Mouse (Mus musculus) embryonic facial prominence, embryonic 14.5 days (tissue): ENCODE measurements around the gene Fam166b. TPM values are rescaled to one million over a fixed set of nuclear protein-coding genes. Genes with fewer than 3 reads are reported as not detected.

Experiments
- ATAC-seq: fragments of 200-750 bp; cut with Nextera tagmentation; 2 replicates; pipeline ENCODE4 v1.8.0; 2017; ENCODE audit warnings: low read depth, moderate number of reproducible peaks, moderate TSS enrichment
- DNase-seq: peaks from one replicate; pipeline ENCODE4 v3.0.0-alpha.2; 2015; ENCODE audit warnings: low spot score
- H3K27ac ChIP-seq: fragments of 300-500 bp; sonication (generic); replicated peaks from 2 replicates; pipeline ENCODE4 v1.5.1; 2014; ENCODE audit warnings: low read depth, mild to moderate bottlenecking, low read length, moderate library complexity
- H3K27me3 ChIP-seq: fragments of 300-500 bp; sonication (generic); replicated peaks from 2 replicates; pipeline ENCODE4 v1.6.1; 2014; ENCODE audit warnings: low read length; ENCODE audit not compliant: control insufficient read depth, insufficient read depth
- H3K36me3 ChIP-seq: fragments of 300-500 bp; sonication (generic); 2 replicates; pipeline ENCODE4 v1.6.1; 2014; ENCODE audit warnings: low read length, mixed read lengths; ENCODE audit not compliant: control insufficient read depth, insufficient read depth
- H3K4me1 ChIP-seq: fragments of 300-500 bp; sonication (generic); 2 replicates; pipeline ENCODE4 v1.6.1; 2014; ENCODE audit warnings: antibody characterized with exemption, low read length; ENCODE audit not compliant: control insufficient read depth, insufficient read depth
- H3K4me2 ChIP-seq: fragments of 300-500 bp; sonication (generic); 2 replicates; pipeline ENCODE4 v1.6.1; 2014; ENCODE audit warnings: low read depth, mild to moderate bottlenecking, low read length, moderate library complexity, mixed read lengths
- H3K4me3 ChIP-seq: fragments of 300-500 bp; sonication (generic); 2 replicates; pipeline ENCODE4 v1.5.1; 2014; ENCODE audit warnings: low read depth, mild to moderate bottlenecking, low read length
- H3K9ac ChIP-seq: fragments of 300-500 bp; sonication (generic); 2 replicates; pipeline ENCODE4 v1.6.1; 2014; ENCODE audit warnings: low read depth, mild to moderate bottlenecking, low read length, moderate library complexity, mixed read lengths
- H3K9me3 ChIP-seq: fragments of 300-500 bp; sonication (generic); 2 replicates; pipeline ENCODE4 v1.6.1; 2016; ENCODE audit warnings: low read length; ENCODE audit not compliant: control insufficient read depth
- WGBS: fragments of 180-500 bp; shearing (Covaris S2); extraction: QIAGEN DNeasy Blood & Tissue Kit; methylation state at CpG from one replicate; pipeline ENCODE4 v1.1.7; 2014; 5-methylcytosine and 5-hydroxymethylcytosine counted together
- polyA plus RNA-seq: library from polyadenylated mRNA; unstranded; fragments of >200 nt; fragmentation: Nextera tagmentation; extraction: Ambion mirVana; gene quantifications from 2 replicates; pipeline ENCODE4 v1.2.1, GENCODE M21; 2014

The Fam166b gene
- polyA plus RNA-seq, 1 experiment from 2014 or later = 0.33 TPM

GRCm38 (mm10) chr4:43425648-43426380 is 3.1 kb downstream of the Fam166b start:
- no peak for DNase-seq
- peaks cover 56% of the 10 kb centered on the region for H3K36me3 ChIP-seq

GRCm38 (mm10) chr4:43425197-43425596 is 3.7 kb downstream of the Fam166b start:
- peaks cover 4% of the 10 kb centered on the region; the same call in 1 of the 2 replicates for H3K4me1 ChIP-seq
- ATAC-seq (no peak), DNase-seq (no peak)
- H3K27me3 ChIP-seq = peaks cover 50% of the 10 kb centered on the region
- no peak overlapping the region for H3K27ac ChIP-seq
- H3K36me3 ChIP-seq = peaks cover 56% of the 10 kb centered on the region
- H3K9ac ChIP-seq = 0 out of 2 replicates have a peak overlapping the region, but pooled peaks have one; percentile 8
- H3K4me2 ChIP-seq = peak overlapping the region; percentile 26
- H3K4me3 ChIP-seq = no peak overlapping the region
- H3K9me3 ChIP-seq = no peaks in the 10 kb centered on the region
- 30% methylated on average over 14 of the region's 14 CpGs for WGBS

More at GRCm38 (mm10) chr4:43425648-43426380, 3.1 kb downstream of the Fam166b start:
- H3K9ac ChIP-seq = peak overlapping the region; percentile 8; the same call in 1 of the 2 replicates
- no peak overlapping the region for H3K27ac ChIP-seq
- H3K4me3 ChIP-seq = no peak overlapping the region
- ATAC-seq = peak; percentile 17; the same call in 1 of the 2 replicates
- H3K9me3 ChIP-seq = no peaks in the 10 kb centered on the region
- peaks cover 50% of the 10 kb centered on the region for H3K27me3 ChIP-seq
- peaks cover 4% of the 10 kb centered on the region; the same call in 1 of the 2 replicates for H3K4me1 ChIP-seq
- WGBS = 27% methylated on average over 20 of the region's 31 CpGs
- peak overlapping the region; percentile 26 for H3K4me2 ChIP-seq

GRCm38 (mm10) chr4:43424072-43424471 is 4.9 kb downstream of the Fam166b start:
- Histone ChIP-seq H3K9me3 (no peaks in the 10 kb centered on the region), H3K27ac (no peak overlapping the region), H3K4me3 (no peak overlapping the region), H3K36me3 (peaks cover 56% of the 10 kb centered on the region), H3K4me1 (peaks cover 4% of the 10 kb centered on the region; the same call in 1 of the 2 replicates), H3K4me2 (no peak overlapping the region), H3K27me3 (peaks cover 50% of the 10 kb centered on the region), H3K9ac (no peak overlapping the region)
- DNase-seq = no peak
- no peak for ATAC-seq
- WGBS = 80% methylated on average over 9 of the region's 9 CpGs

- H3K27ac ChIP-seq = no peak overlapping the region
- H3K9me3 ChIP-seq = no peaks in the 10 kb centered on the region
- DNase-seq (no peak), ATAC-seq (no peak)
- H3K4me3 ChIP-seq = no peak overlapping the region
- H3K4me1 ChIP-seq = no peaks in the 10 kb centered on the region; the same call in 1 of the 2 replicates
- H3K36me3 ChIP-seq = peaks cover 56% of the 10 kb centered on the region
- 89% methylated on average over 20 of the region's 20 CpGs for WGBS
- peaks cover 44% of the 10 kb centered on the region for H3K27me3 ChIP-seq
- no peak overlapping the region for H3K4me2 ChIP-seq
- no peak overlapping the region for H3K9ac ChIP-seq
Observed at GRCm38 (mm10) chr4:43423267-43423934, 5.5 kb downstream of the Fam166b start.

GRCm38 (mm10) chr4:43421632-43422240 is 7.2 kb downstream of the Fam166b start:
- Histone ChIP-seq H3K27me3 (peaks cover 29% of the 10 kb centered on the region), H3K27ac (no peak overlapping the region), H3K9ac (no peak overlapping the region), H3K36me3 (peaks cover 64% of the 10 kb centered on the region), H3K4me1 (no peaks in the 10 kb centered on the region; the same call in 1 of the 2 replicates), H3K9me3 (no peaks in the 10 kb centered on the region), H3K4me3 (no peak overlapping the region), H3K4me2 (no peak overlapping the region)
- 84% methylated on average over 20 of the region's 28 CpGs for WGBS
- ATAC-seq = no peak
- DNase-seq = no peak

GRCm38 (mm10) chr4:43420305-43420704 is 8.6 kb downstream of the Fam166b start:
- Histone ChIP-seq H3K4me3 (no peak overlapping the region), H3K36me3 (peaks cover 64% of the 10 kb centered on the region), H3K9me3 (no peaks in the 10 kb centered on the region), H3K27ac (0 out of 2 replicates have a peak overlapping the region, but pooled peaks have one; percentile 28), H3K27me3 (peaks cover 15% of the 10 kb centered on the region; the same call in 1 of the 2 replicates), H3K4me1 (no peaks in the 10 kb centered on the region; the same call in 1 of the 2 replicates), H3K9ac (0 out of 2 replicates have a peak overlapping the region, but pooled peaks have one; percentile 3), H3K4me2 (no peak overlapping the region)
- WGBS = 2% methylated on average over 6 of the region's 6 CpGs
- DNase-seq (peak; percentile 93), ATAC-seq (0 out of 2 replicates have a peak, but pooled peaks have one; percentile 28)

GRCm38 (mm10) chr4:43419801-43420281 is 9.1 kb downstream of the Fam166b start:
- DNase-seq (no peak), ATAC-seq (no peak)
- Histone ChIP-seq H3K9me3 (no peaks in the 10 kb centered on the region), H3K36me3 (peaks cover 63% of the 10 kb centered on the region), H3K27me3 (peaks cover 11% of the 10 kb centered on the region; the same call in 1 of the 2 replicates), H3K4me1 (no peaks in the 10 kb centered on the region), H3K4me2 (no peak overlapping the region), H3K27ac (peak overlapping the region; percentile 28), H3K4me3 (no peak overlapping the region), H3K9ac (0 out of 2 replicates have a peak overlapping the region, but pooled peaks have one; percentile 3)
- 55% methylated on average over 9 of the region's 9 CpGs for WGBS

GRCm38 (mm10) chr4:43418973-43419656 is 9.8 kb downstream of the Fam166b start:
- DNase-seq (no peak), ATAC-seq (no peak)
- H3K4me3 ChIP-seq = no peak overlapping the region
- no peaks in the 10 kb centered on the region for H3K9me3 ChIP-seq
- no peaks in the 10 kb centered on the region for H3K4me1 ChIP-seq
- H3K4me2 ChIP-seq = no peak overlapping the region
- H3K36me3 ChIP-seq = peaks cover 59% of the 10 kb centered on the region
- 51% methylated on average over 15 of the region's 15 CpGs for WGBS
- no peak overlapping the region for H3K9ac ChIP-seq
- peaks cover 4% of the 10 kb centered on the region; the same call in 1 of the 2 replicates for H3K27me3 ChIP-seq
- H3K27ac ChIP-seq = no peak overlapping the region
